Mouse (Mus musculus) kidney, postnatal 4 days (tissue): ENCODE data around the gene Aco1.
A peak's percentile ranks its signal among the peaks of the same experiment; 100 is the strongest.

Source experiments
- DNase-seq, 2 experiments: peaks; one replicate each; pipeline ENCODE4 v3.0.0; 2021; ENCODE audit warnings: mixed read lengths in 2 of 2

The Aco1 gene

DNA sequence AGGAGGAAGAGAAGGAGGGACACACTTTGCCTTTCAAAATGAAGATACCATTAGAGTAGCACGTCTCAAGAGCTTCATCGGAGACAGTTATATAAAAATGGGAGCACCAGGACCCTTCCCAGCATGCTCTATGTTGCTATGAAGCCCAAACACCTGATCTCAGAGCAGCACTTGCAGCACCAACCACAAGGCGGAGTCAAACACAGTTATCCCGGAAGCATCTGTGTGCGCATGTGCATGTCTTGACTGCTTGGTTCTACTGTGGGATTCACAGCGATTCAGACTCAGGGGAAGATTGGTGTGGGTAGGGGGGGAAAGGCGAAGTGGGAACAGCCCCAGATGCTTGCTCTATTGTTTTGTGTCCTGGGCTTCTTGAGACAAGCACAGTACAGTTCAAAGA, 75.5 kb downstream of the Aco1 start:
- peak; percentile 47 to 68 for DNase-seq

DNA sequence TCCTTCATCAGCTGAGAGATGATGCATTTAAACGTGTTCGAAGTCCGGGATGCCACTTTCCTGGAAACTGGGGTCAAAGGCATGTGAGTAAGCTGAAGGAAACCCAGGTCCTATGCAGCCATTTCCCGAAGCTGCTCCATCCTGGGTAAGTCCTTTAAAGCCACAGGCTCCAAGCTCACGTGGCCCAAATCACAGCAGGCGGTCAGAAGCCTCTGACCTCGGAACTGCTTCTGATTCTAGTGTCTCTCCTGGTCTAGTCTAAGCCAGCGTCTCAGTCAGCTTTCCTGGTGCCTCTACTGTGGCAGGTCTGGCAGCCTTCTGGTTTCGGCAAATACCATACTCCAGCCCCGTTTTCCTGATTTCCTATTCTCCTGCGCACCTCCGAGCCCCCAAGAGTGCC, 77.6 kb downstream of the Aco1 start:
- no peak for DNase-seq

DNA sequence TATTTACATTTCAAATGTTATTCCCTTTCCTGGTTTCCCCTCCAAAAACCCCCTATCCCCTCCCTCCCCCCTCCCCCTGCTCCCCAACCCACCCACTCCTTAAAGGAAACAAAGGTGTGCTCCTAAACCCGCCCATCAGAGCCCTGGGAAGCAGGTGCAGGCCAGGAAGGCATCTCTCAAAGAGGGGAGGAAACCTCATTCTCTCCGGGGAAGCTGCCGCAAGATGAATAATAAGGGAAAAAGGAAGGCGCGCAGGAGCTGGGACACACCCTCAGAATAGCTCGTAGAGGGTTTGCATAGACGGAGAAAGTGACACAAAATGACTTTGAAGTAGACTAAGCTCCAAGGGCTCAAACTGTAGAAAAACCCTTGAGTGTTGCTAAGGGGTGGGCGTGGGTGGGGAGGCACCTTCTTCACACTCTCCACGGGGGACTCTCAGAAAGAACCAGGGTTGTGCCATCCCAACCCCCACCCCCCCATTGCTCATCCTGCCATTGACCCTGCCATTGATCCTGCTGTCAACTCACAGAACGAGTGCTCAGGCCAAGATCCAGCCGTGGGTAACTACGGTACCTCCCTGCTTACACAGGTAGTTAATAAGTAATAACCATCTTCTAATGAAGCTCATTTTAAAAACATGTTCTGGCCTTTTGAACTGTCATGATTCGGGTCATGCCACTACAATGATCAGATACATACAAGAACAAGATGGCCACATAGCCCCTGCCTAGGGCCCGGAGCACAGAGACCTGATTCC, 78.3 kb downstream of the Aco1 start:
- DNase-seq: no peak

DNA sequence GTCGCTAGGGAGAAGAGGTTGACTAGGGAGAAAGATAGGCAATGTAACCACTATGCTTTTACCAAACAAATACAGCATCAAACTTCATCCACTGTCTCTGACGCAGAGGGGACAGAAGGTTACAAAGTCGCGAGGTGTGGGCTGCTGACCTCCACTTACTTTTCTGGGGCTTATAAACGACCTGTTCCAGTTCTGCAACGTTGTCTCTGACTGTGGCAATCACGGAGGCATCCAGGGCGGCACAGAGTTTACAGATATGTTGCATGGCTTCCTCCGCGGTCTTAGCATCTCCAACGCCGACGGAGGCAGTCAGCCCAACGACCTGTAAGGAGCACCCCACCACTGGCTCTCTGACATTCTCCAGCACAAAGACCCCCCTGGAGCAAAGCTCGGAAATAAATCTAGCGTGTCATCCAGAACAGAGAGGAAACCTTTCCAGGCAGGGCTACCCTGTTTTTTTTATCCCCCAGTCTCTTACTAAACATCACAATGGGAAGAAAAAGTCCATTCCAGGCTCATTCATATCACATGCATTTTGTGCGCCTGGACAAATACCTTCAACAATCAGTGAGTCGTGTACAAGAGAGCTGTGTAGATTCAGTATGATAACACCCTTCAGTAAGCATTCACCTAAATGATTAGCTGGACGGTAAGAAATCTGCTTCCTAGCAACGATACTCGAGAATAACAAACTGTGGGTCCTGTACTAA, 79.2 kb downstream of the Aco1 start:
- DNase-seq: no peak

DNA sequence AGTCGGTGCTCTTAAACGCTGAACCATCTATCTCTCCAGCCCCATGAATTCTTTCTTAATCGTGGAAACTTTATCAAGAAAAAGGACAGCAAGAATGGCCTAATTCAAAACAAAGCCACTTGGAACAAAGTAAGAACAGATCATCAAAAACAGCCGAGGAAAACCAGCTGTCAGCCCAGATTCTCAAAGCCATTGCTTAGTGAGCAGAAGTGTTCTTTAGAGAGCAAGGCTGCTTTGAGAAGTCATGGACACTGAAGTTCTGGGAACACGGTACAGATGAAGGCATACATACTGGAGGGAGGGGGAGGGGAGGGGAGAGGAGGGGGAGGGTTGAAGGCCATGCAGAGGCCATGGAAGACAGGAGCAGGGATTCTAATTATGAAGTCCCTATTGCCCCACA, 83.2 kb downstream of the Aco1 start:
- no peak for DNase-seq

DNA sequence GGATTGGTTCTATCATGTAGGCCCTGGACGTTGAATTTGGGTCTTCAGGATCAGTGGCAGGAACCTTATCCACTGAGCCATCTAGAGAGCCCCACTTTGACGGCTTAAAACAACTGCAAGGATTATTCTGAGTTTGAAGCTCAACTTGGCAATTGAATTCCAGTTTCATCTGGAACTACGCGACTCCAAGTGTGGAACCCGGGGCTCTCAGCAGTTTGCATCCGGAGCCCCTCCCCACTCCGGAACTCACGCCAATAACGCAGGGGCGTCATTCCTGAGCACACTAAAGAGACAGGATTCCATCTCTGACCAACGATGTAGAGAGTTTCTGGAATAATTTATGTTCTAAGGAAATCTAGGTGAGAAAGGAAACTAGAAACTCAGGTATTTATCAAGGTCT, 84.2 kb downstream of the Aco1 start:
- DNase-seq: no peak

DNA sequence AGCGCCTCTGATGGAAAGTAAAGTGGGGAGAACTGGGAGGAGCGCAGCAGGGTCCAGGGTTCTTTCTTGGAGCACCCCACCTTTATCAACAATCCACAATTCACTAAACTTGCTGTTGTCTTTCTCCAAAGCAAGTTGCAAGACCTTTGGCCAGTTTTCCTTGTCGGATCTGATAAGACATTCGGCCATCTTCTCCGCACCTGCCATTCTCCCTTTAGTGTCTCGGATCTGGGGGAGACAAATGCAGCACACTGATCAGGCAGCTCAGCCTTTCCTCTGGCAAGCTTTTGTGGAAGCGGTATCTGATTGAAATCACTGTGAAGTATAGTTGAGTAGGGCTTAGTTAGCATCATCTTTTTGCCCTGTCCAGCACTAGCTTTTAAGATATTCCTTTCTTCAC, 85.0 kb downstream of the Aco1 start:
- no peak for DNase-seq

DNA sequence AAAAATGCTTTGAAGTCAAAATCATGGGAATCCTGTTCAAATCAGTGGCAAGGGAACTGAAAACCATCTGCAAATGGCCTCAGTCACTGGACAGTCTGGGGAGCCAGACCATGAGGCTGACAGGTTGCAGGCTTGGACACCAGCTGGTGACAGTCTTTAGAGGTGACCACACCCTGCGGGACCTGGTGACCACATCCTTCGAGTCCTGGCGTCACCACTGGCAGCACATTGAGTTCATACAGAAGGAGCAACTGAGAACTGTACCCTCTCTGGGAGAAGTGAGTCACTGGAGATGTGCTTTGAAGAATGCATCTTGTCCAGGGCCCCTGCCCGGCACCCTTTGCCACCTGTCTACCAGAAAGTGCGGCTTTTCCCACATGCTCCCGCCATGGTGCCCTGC, 86.8 kb downstream of the Aco1 start:
- no peak for DNase-seq

DNA sequence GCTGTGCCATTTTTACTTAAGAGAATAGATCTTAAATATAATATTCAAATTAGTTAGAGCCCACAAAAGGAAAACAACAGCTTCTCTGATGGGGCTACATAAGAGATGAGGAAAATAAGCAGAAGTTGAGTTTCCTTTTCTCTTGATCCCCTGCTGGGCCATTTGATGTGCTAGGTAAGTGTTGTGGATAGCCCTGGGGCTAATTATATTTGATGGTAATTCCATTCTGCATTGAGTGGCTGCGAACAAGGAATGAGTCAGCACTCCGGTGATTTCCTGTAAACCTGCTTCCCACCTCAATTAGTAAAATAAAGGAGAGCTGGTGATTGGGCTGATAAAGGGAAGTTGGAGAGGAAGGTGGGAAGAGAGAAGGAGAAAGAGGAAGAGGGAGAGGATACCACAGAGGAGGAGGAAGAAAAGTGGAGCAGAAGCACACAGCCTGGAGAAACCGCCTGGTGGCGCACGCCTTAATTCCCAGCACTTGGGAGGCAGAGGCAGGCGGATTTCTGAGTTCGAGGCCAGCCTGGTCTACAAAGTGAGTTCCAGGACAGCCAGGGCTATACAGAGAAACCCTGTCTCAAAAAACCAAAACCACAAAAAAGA, 90.3 kb downstream of the Aco1 start:
- DNase-seq: no peak

DNA sequence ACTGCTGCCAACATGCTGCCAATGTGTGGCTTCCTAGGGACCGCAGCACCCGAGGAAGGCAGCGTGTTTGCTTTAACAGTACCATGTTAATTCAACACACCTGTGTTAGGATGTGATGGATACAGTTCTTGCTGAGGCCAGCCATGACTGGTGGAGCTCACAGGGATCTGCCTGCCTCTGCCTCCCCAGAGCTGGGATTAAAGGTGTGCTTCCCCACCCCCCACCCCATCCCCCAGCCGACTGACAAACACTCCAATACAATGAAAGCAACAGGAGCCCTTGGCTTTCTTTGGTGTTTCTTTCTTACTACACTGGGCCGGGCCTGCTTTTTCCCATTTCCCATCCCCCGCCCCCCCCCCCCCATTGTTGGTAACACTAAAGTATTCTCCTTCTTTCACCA, 91.4 kb downstream of the Aco1 start:
- DNase-seq: no peak

DNA sequence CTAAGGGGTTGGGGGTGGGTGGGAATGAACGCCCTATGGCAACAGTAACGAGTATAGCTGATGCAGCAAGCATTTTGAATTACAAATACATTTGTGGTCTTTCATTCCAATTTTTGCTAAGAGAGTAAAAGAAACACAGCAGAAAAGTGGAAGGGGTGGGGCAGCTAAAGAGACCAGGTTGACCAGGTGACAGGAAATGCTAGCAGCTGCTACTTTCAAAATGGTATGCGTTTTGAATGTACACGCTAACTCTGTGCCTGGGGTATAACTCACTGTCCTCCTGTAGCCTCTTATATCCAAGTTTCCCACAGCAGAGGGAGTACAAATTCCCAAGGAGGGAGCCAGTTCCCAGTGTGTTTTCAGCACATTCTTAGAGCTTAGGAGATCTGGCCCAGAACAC, 93.9 kb downstream of the Aco1 start:
- DNase-seq: no peak

DNA sequence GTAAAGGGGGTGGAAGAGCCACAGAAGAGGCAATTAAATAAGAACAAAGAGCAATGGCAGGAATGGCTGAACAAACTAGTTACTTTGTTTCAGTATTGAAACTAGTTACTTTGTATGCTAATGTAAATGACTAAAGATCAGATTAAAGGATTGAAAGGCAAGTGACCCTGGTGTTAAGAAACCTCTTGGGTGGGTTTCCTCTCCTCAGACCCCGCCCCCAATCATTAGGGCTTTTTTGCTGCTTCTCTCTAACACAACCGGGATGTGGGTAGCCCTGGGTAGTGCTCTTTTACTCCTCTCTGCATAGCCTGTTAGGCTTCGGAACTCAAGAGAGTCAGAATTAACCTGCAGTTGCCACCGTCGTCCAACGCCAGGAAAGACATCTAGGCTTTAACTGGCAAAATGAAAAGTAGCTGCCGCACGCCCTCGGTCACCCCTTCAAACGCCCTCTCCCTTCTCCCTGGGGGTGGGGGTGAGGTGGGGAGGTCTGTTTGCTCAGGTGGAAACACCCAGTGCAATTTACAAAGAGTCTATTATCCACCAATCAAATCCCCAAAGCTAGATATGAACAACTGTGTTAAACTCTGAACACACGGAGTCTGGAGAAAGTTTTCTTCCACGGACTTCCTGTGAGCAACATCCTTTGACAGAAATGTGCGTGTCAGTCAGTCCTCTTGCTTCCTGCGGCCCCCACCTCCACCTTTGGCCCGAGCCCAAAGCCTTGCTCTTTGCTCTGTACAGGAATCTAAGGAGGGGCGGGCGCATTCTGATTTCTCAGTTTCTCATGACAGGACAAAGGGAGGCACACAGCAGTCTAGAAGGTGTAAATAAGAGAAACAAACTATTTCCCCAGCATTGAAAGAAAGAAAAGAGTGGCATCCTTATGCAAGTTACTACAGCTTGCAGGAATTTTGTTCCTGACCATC, 95.9 kb downstream of the Aco1 start:
- DNase-seq: peak; percentile 73 to 83

DNA sequence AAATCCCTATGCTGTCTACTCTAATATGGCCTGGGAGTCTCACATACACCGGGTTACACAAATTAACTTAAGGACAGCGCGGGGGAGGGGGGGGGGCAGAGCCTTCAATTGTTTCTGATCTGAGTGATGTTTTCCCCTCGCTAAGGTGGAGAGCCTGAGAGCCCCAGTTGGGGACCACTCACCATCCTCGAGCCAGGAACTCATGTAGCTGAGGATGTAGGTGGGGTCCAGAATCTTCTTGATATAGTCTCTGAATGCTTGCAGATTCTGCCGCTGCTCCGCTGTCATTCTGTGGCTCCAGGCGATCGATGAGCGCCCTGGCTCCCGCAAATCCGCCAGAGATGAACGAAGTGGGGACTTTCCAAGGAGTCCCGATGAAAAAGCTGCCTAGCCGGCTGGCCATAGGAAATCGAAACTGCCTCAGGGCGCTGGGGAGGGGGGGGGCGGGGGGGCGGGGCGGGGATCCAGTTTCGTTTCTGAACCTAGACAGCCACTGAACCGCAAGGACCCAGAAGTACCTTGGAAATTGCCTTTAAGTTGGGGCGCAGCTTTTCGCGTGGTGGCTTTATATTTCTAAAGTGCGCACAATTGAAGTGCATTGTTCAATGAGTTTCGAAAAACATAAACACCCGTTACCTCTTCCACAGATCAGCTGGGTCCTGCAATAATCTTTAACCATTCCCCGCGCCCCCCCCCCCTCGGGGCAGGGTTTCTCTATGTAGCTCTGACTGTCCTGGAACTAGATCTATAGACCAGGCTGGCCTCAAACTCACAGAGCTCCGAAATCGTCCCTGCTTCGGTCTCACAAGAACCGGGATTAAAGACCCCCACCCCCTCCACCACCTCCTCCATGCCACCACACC, 96.8 kb downstream of the Aco1 start, which contains the start of gene Ddx58:
TSS of gene Ddx58 (minus strand) at position 420 of the 863 bp plus-strand sequence.
- peak; percentile 41 to 65 for DNase-seq

DNA sequence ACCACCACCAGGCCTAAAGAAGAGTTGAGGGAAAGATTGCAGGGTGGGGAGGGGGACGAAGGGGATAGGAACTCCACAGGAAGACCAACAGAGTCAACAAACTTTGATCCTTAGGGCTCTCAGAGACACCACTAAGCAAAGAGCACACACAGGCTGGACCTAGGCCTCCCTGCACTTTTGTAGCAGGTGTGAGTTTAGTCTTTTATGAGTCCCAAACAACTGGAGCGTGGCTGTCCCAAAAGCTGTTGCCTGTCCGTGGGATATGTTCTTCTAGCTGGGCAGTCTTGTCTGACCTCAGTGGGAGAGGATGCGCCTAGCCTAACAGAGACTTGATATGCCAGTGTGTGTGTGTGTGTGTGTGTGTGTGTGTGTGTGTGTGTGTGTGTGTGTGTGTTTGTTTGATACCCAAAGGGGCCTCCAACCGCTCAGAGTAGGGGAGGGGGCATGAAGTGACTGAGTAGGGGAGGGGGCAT, 97.4 kb downstream of the Aco1 start:
- no peak for DNase-seq

DNA sequence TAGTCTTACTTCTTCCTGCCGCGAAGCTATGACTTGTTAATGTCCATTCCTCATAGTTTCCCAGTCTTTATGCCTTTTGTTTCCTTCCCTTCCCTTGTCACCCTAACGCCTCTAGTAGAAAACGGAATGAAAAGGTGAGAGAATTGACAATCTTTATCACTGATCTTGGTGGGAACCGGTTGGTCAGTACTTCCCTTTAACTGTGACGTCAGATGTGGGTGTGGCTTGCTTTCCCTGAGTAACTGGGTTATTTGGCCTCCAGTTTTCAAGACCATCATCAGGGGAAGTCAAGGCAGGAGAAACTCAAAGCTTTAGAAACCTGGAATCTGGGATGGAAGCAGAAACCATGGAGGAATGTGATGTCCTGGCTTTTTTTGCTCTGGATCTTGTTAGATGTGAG, 99.0 kb downstream of the Aco1 start:
- no peak for DNase-seq

DNA sequence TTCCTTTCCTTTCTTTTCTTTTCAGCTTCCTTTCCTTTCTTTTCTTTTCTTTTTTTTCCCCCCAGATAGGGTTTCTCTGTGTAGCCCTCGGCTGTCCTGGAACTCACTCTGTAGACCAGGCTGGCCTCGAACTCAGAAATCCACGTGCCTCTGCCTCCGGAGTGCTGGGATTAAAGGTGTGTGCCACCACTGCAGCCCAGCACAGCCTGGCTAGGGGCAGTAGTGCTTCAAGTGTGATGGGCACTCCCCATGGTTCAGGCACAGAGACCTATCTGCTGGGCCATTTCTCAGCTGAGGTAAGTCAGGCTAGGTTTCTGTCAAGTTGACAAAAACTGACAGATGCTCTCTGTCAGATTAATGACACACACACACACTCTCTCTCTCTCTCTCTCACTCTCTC, 100.1 kb downstream of the Aco1 start:
- no peak for DNase-seq

DNA sequence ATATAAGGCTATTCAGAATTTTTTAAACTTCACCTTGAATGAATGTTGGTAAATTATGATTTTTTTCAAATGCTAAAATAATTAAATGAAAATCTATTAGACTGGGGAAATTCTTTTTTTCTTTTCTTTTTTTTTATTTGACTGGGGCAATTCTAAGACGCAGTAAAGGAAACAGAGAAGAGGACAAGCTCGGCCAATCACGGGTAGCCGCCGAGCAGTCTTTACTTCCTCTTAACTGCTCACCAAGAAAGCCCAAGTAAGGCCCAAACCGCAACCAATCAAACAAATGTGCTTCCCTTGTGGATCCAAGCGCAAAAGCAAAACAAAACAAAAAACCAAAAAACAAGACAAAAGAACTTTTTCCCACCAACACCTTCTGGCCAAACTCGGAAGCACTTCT, 101.2 kb downstream of the Aco1 start:
- no peak for DNase-seq
